Mouse (Mus musculus): ENCODE data around the gene Faah. TPM values are rescaled to one million over a fixed set of nuclear protein-coding genes. Genes with fewer than 3 reads are reported as not detected.
A peak's percentile ranks its signal among the peaks of the same experiment; 100 is the strongest.

Gene Faah
- polyA plus RNA-seq (2016; fragmentation: Nextera tagmentation; extraction: Ambion mirVana): 2.8 and 3.3 TPM in 2 replicates

DNA sequence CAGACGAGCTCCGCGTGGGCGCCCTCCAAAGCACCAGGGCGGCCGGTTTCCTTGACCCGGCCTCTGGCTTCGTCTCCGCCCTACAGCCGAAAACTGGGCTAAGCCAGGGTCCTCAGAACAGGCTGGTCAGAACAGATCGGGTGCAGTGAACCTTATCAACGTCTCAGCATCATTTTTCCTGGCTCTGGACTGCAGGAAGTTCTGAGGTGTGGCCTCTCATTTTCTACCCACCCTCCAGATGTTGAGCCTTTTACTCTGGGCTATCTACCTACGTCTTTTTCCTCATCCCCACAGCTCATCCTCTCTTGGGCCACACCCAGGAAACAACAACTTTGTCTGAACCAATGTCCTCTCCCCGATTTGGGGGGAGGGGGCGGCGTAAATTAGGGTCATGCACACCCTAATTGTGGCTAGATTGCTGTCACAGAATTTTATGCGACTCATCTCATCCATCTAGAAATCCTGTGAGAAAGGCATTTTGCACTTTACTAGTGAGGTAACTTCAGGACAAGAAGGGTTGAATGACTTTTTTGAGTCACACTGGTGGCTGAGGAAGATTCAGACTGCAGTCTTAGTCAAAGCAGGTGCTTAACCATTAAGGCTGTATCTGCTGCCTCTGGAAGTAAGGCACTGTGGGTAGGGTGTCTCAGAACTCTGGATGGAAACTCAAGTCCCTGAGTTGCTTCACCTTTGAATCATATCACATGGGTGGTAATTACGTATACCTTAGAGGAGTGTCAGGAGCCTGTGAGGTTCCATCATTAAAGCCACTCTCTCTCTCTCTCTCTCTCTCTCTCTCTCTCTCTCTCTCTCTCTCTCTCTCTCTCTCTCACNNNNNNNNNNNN is at the start of gene Faah:
Gene Faah, minus strand, starts transcription at position 25 of the 845 bp plus-strand sequence.
- 6% methylated on average over 18 of the region's 18 CpGs for WGBS

DNA sequence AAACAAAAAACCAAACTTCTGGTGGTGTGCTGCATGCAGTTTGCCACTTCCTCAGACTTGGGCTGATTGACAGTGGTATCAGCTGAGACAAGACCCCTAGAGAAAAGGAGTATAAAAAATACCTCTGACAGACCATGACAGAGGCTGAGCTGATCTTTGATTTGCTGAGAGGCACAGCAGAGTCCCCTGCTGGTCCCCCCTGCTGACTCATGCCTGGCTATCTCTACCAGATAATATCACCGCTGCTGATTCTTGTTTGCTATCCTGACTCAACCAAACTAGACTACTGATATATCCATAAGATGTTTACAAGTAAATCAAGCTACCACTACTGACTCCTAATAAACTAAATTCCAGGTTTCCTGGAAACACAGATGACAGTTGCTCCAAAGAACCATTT is 46.1 kb upstream of the Faah start:
- no peak overlapping the region for H3K27ac ChIP-seq
- H3K9ac ChIP-seq: no peak overlapping the region
- no peak overlapping the region for H3K4me3 ChIP-seq
- no peak for ATAC-seq (ENCODE audit: insufficient number of reproducible peaks, insufficient read depth, low FRiP score, low TSS enrichment)
- no peaks in the 10 kb centered on the region for H3K4me1 ChIP-seq
- H3K9me3 ChIP-seq: no peaks in the 10 kb centered on the region
- H3K4me2 ChIP-seq (replicated peaks): no peak overlapping the region
- H3K27me3 ChIP-seq: no peaks in the 10 kb centered on the region
- WGBS: 56% methylated on average over 1 of the region's 1 CpGs
- peaks cover 33% of the 10 kb centered on the region for H3K36me3 ChIP-seq

More for the DNA sequence above, at the start of gene Faah:
- H3K27me3 ChIP-seq: peaks cover 62% of the 10 kb centered on the region
- H3K27ac ChIP-seq: no peak within 1 kb of the TSS
- peak within 1 kb of the TSS; percentile 94 for H3K4me2 ChIP-seq (replicated peaks)
- H3K4me3 ChIP-seq: peak within 1 kb of the TSS; percentile 48
- H3K4me1 ChIP-seq: no peaks in the 10 kb centered on the region; the same call in 1 of the 2 replicates
- H3K9ac ChIP-seq: peak within 1 kb of the TSS; percentile 45
- no peaks in the 10 kb centered on the region for H3K36me3 ChIP-seq
- ATAC-seq (ENCODE audit: insufficient number of reproducible peaks, insufficient read depth, low FRiP score, low TSS enrichment): peak; percentile 16; the same call in 1 of the 2 replicates
- no peaks in the 10 kb centered on the region for H3K9me3 ChIP-seq

DNA sequence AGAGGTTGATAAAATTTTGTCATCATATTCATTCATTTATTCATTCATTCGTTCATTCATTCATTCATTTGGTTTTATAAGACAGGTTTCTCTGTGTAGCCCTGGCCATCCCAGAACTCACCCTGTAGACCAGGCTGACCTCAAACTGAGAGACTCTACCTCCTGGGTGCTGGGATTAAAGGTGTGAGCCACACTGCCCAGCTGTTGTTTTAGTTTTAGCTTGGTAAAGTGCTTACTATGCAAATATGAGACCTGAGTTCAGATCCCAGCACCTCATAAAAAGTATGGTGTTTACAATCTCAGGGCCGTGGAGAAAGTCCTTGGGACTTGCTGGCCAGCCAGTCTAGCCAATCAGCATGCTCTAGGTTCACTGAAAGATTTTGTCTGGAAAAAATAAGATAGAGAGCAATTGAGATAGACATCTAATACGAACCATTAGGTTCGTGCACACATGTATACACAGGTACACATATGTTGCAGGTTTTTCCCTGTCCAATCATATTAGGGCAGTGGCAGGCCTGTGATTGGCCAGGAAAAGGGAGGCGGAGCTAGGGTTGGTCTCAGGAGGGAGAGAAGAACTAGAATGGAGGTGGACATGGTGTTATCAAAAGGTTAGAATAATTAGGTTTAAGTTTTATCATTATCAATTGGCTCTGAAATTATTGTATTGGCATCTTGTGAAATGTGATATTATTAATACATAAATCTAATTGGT is 41.4 kb upstream of the Faah start:
- H3K27ac ChIP-seq: no peak overlapping the region
- no peak overlapping the region for H3K4me3 ChIP-seq
- no peak overlapping the region for H3K4me2 ChIP-seq (replicated peaks)
- no peaks in the 10 kb centered on the region for H3K4me1 ChIP-seq
- H3K27me3 ChIP-seq: no peaks in the 10 kb centered on the region
- H3K36me3 ChIP-seq: no peaks in the 10 kb centered on the region
- ATAC-seq (ENCODE audit: insufficient number of reproducible peaks, insufficient read depth, low FRiP score, low TSS enrichment): no peak
- 76% methylated on average over 5 of the region's 5 CpGs for WGBS
- no peaks in the 10 kb centered on the region for H3K9me3 ChIP-seq
- H3K9ac ChIP-seq: no peak overlapping the region

DNA sequence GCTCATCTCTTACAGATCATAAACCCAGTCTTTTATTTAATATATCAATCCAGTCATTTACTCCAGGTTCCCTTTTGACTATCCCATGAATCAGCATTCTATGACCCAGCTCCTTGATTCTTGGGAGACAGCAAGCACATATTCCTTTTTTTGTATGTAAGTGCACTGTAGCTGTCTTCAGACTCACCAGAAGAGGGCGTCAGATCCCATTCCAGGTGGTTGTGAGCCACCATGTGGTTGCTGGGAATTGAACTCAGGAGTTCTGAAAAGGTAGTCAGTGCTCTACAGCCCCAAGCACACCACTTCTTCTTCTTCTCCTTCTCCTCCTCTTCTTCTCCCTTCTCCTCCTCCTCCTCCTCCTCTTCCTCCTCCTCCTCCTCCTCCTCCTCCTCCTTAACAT is 39.8 kb upstream of the Faah start:
- no peak for ATAC-seq (ENCODE audit: insufficient number of reproducible peaks, insufficient read depth, low FRiP score, low TSS enrichment)
- Histone ChIP-seq H3K27me3 (no peaks in the 10 kb centered on the region), H3K9me3 (no peaks in the 10 kb centered on the region), H3K36me3 (no peaks in the 10 kb centered on the region), H3K4me2 (replicated peaks) (no peak overlapping the region), H3K4me3 (no peak overlapping the region), H3K9ac (no peak overlapping the region), H3K4me1 (peaks cover 2% of the 10 kb centered on the region; the same call in 1 of the 2 replicates), H3K27ac (no peak overlapping the region)
- 0% methylated on average over 1 of the region's 1 CpGs for WGBS

DNA sequence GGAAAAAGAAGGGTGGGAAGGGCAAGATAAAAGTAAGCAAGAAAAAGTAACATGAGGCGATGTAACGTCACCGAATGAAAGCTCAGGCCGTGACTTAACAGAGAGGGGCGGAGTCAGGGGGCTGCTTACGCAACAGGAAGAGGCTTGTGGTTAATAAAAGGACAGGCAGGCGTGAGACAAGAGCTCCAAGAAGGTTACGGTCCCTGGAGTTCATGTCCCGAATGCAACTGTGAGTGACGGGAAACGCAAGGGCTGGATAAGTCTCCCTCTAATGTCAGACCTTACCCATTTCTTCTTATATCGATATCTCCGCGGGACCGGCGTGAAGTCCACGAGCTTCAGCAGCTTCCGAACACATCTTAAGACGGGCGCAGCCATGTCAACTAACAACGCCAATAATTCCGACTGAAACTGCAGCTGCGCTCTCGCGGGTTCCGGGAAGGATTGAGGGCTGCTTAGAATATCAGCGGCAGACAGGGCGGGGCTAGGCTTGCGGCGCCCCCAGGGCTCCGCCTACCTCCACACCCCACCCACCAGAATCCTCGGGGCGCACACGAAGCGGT is 35.8 kb upstream of the Faah start, which contains the start of gene Nsun4:
Gene Nsun4, minus strand, starts transcription at position 478 of the 563 bp plus-strand sequence.
- peak; percentile 95 for ATAC-seq (ENCODE audit: insufficient number of reproducible peaks, insufficient read depth, low FRiP score, low TSS enrichment)
- no peaks in the 10 kb centered on the region for H3K27me3 ChIP-seq
- H3K4me1 ChIP-seq: peaks cover 4% of the 10 kb centered on the region; the same call in 1 of the 2 replicates
- WGBS: under 1% methylated on average over 35 of the region's 35 CpGs
- H3K36me3 ChIP-seq: no peaks in the 10 kb centered on the region
- peak within 1 kb of the TSS; percentile 54 for H3K4me3 ChIP-seq
- H3K9ac ChIP-seq: peak within 1 kb of the TSS; percentile 50
- H3K4me2 ChIP-seq (replicated peaks): peak within 1 kb of the TSS; percentile 79
- peak within 1 kb of the TSS; percentile 86 for H3K27ac ChIP-seq
- no peaks in the 10 kb centered on the region for H3K9me3 ChIP-seq

DNA sequence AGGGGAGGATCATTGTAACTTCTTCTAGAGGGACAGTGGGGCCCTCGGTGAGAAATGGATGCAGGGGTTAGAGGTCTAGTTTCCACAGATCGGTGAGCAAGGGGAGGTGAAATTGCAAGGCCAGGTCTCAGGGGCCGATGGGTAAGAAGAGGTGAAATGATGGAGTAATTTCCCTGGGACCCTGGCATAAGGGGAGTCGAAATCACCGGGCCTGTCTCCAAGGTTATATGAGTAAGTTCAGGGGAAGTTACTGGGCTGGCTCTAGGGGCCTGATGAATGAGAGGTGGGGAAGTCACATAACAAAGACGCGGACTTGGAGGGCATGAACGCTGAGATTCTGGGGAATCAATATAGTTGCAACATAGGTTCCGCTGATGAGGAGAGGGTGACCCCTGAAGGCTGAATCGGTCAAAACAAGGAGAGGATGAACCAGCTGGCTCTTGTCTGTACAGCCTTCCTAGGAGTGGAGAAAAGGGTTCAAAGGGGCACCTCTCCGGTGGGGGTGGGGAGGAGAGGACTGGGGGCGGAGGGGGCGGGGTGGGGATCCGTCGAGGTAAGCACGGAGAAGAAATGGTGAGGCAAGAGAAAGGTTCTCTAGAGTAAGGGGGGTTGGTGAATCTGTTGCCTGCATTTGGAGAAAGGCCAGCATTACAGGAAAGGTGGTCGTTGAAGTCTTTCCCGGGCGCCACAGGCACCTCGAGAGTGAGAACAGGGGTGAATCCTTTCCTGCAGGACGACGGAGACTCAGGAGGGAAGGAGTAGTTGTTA is 35.0 kb upstream of the Faah start:
- H3K27me3 ChIP-seq: no peaks in the 10 kb centered on the region
- H3K4me1 ChIP-seq: peaks cover 4% of the 10 kb centered on the region; the same call in 1 of the 2 replicates
- H3K36me3 ChIP-seq: peaks cover 2% of the 10 kb centered on the region; the same call in 1 of the 2 replicates
- 8% methylated on average over 20 of the region's 22 CpGs for WGBS
- H3K27ac ChIP-seq: peak overlapping the region; percentile 86
- H3K4me3 ChIP-seq: peak overlapping the region; percentile 54
- H3K9ac ChIP-seq: peak overlapping the region; percentile 50
- peak overlapping the region; percentile 79 for H3K4me2 ChIP-seq (replicated peaks)
- no peak for ATAC-seq (ENCODE audit: insufficient number of reproducible peaks, insufficient read depth, low FRiP score, low TSS enrichment)
- no peaks in the 10 kb centered on the region for H3K9me3 ChIP-seq

DNA sequence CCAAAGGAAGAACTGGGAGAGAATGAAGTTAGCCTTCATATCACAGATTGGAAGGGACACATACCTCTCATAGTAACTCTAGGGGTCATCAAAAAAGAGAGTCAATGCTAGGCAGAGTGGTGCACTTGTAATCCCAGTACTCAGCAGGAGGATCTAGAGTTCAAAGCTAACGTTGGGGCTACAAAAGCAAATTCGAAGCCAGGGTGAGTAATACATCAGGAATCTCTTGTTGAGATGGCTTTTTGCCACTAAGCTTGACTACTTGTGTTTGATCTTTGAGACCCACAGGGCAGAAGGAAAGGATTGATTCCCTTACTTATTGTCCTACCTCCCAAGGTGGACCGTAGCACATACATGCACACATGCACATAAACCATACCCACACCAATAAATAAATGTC is 31.5 kb upstream of the Faah start:
- H3K4me2 ChIP-seq (replicated peaks): no peak overlapping the region
- H3K27ac ChIP-seq: no peak overlapping the region
- 83% methylated on average over 3 of the region's 3 CpGs for WGBS
- H3K36me3 ChIP-seq: peaks cover 4% of the 10 kb centered on the region; the same call in 1 of the 2 replicates
- H3K27me3 ChIP-seq: no peaks in the 10 kb centered on the region
- H3K9me3 ChIP-seq: no peaks in the 10 kb centered on the region
- no peak for ATAC-seq (ENCODE audit: insufficient number of reproducible peaks, insufficient read depth, low FRiP score, low TSS enrichment)
- H3K9ac ChIP-seq: no peak overlapping the region
- H3K4me1 ChIP-seq: peaks cover 4% of the 10 kb centered on the region; the same call in 1 of the 2 replicates
- no peak overlapping the region for H3K4me3 ChIP-seq

DNA sequence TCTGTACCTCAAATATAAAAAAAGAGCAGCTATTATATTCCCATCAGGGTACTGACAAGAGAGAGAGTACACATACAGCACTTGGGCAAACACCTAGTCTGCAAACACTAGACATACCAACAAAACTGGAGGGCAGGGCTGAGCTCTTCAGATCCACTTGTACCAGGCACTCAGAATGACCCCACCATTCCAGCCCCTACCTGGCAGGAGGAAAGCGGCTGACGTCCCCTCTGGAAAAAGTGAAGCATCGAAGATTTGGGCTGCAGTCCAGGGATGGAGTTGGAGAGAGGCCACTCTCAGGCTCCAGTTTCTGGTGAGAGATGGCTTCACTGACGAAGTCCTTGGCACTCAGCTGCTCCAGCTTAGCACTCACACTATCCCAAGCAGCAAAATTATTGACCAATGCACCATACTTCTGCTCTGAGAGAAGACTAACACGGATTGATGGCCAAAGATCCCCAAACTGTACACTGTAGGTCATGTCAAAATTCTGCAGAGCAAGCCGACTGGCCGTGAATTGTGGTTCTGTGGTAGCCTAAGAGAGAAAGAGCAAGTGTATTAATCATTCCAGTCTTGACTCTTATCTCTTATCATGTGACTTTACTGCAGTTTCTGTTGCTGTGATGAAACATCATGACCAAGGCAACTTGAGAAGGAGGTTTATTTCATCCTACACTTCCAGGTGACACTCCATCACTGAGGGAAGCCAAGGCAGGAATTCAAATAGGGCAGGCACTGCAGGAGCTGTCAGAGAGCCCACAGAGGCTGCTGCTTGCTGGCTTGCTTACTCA is 30.6 kb upstream of the Faah start:
- Histone ChIP-seq H3K4me2 (replicated peaks) (no peak overlapping the region), H3K4me1 (peaks cover 4% of the 10 kb centered on the region; the same call in 1 of the 2 replicates), H3K27me3 (no peaks in the 10 kb centered on the region), H3K9ac (no peak overlapping the region), H3K27ac (no peak overlapping the region), H3K9me3 (no peaks in the 10 kb centered on the region), H3K36me3 (peaks cover 9% of the 10 kb centered on the region; the same call in 1 of the 2 replicates), H3K4me3 (no peak overlapping the region)
- WGBS: 83% methylated on average over 7 of the region's 7 CpGs
- no peak for ATAC-seq (ENCODE audit: insufficient number of reproducible peaks, insufficient read depth, low FRiP score, low TSS enrichment)

DNA sequence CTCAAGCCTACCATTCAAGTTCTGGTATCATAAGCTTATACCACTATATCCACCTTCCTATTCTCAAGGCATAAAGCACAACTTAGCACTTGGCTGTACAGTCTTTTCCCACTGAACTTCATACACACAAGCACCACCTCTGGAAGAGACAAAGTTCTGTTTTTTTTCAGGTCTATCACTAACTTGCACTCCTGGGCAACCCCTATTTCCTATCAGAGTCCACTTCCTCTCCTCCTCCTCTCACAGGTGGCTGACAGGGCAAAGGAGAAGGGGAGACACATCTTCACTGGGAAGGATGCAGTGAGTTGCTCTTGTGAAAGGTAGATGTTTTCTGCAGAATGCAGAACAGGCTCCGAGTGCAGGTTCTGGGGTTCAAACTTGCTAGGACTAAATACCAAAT is 30.0 kb upstream of the Faah start:
- ATAC-seq (ENCODE audit: insufficient number of reproducible peaks, insufficient read depth, low FRiP score, low TSS enrichment): no peak
- 90% methylated on average over 1 of the region's 1 CpGs for WGBS

DNA sequence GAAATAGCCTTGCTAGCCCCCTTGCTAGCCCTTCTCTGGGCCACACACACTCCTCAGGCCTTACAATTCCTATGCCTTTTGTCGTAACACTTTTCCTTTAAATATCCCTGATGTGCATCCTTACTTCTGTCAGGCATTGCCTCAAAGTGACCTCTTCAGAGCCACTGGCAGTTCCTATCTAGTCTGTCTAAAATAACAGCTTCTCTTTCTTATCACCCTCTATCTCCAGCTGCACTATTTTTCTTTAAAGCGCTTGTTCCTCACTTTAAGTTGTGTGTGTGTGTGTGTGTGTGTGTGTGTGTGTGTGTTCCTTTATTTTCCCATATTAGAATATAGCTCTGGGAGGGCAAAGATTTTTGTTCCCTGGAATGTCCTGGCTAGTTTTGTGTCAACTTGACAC is 28.9 kb upstream of the Faah start:
- Histone ChIP-seq H3K4me2 (replicated peaks) (no peak overlapping the region), H3K27ac (no peak overlapping the region), H3K4me3 (no peak overlapping the region), H3K4me1 (no peaks in the 10 kb centered on the region), H3K27me3 (no peaks in the 10 kb centered on the region), H3K9ac (no peak overlapping the region), H3K9me3 (no peaks in the 10 kb centered on the region), H3K36me3 (peaks cover 20% of the 10 kb centered on the region; the same call in 1 of the 2 replicates)
- WGBS: 92% methylated on average over 2 of the region's 2 CpGs
- ATAC-seq (ENCODE audit: insufficient number of reproducible peaks, insufficient read depth, low FRiP score, low TSS enrichment): no peak

More for the DNA sequence above, 30.0 kb upstream of the Faah start:
- no peak overlapping the region for H3K4me2 ChIP-seq (replicated peaks)
- peaks cover 14% of the 10 kb centered on the region; the same call in 1 of the 2 replicates for H3K36me3 ChIP-seq
- H3K27ac ChIP-seq: no peak overlapping the region
- H3K9ac ChIP-seq: no peak overlapping the region
- no peaks in the 10 kb centered on the region for H3K27me3 ChIP-seq
- no peaks in the 10 kb centered on the region for H3K9me3 ChIP-seq
- H3K4me1 ChIP-seq: peaks cover 4% of the 10 kb centered on the region; the same call in 1 of the 2 replicates
- H3K4me3 ChIP-seq: no peak overlapping the region
